Mouse (Mus musculus): ENCODE data around the gene Aqp12. TPM values are rescaled to one million over a fixed set of nuclear protein-coding genes. Genes with fewer than 3 reads are reported as not detected.

Gene Aqp12
- polyA plus RNA-seq, 1 experiment from 2014 or later, result not detected

DNA sequence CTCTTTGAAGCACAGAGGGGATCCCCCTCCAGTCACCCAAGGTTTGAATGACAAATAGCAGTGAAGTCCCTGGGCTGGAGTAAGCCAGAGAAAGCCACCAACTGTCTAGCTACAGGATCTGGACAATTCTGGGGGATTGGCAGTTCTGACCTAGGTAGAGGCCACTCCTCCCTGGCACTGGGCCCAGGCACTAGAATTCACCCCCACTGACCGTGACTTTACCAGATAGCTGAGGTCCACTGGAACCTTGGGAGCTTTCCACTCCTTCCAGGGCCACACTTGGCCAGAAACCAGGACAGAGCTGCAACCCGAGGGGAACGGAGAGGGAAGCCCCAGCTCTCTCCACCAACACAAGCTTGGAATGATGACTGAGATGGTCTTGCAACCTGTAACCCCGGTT is 3.1 kb downstream of the Aqp12 start:
- H3K4me3 ChIP-seq (ENCODE audit: low read depth, low read length), result no peak overlapping the region
- 81% methylated on average over 4 of the region's 4 CpGs for WGBS
- no peaks in the 10 kb centered on the region for H3K36me3 ChIP-seq (ENCODE audit: control insufficient read depth, insufficient read depth, low read length)
- no peaks in the 10 kb centered on the region for H3K4me1 ChIP-seq (replicated peaks; ENCODE audit: control insufficient read depth, insufficient read depth, low read length)
- no peak overlapping the region for H3K27ac ChIP-seq (ENCODE audit: low read depth, low read length)
- no peak overlapping the region for H3K9ac ChIP-seq (ENCODE audit: low read depth, low read length)
- ATAC-seq (ENCODE audit: low FRiP score), result no peak
- no peaks in the 10 kb centered on the region for H3K9me3 ChIP-seq (ENCODE audit: control insufficient read depth, low read length)
- no peaks in the 10 kb centered on the region for H3K27me3 ChIP-seq (ENCODE audit: control insufficient read depth, insufficient read depth, low read length)
- no peak overlapping the region for H3K4me2 ChIP-seq (replicated peaks; ENCODE audit: low read depth, low read length)
- no peak for DNase-seq (ENCODE audit: low spot score)

DNA sequence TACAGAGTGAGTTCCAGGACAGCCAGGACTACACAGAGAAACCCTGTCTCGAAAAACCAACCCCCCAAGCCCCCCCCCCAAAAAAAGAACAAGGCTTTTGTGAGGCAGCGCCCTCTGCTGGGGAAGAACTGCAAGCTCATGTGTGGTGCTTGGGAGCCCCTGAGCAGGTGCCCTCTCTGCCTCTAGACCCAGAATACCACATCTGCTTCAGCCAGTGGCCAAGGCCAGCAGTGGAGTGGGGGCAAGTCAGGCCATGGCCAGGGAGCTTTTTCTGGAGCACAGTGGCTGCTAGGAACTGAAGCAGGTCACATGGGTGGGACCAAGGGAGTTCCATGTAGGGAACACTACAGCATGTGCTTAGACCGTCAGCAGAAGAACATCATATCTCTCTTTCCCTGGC is 4.6 kb downstream of the Aqp12 start:
- no peak overlapping the region for H3K4me3 ChIP-seq (ENCODE audit: low read depth, low read length)
- 36% methylated on average over 3 of the region's 3 CpGs for WGBS
- no peak for ATAC-seq (ENCODE audit: low FRiP score)

DNA sequence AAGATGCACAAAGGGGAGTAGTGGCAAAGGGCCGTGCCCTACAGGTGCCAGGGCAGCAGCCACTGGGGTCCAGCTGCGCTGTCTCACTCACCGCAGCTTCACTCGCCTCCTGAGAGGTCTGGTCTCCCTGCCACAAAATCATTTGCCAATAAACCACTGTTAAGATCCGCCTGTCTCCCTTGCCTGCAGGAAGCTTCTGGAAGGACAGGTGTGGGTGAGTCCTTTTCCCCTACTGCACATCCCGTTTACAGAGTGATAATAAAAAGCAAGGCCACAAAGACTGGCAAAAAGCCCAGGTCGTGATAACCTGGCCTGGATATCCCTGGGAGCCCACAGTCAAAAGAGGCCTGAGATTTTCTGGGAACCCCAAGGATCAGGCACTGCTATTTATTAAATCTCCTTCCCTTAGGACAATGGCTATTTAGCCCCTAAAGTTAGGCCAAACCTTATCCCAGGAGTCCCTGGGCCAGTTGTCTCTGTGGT is 6.0 kb downstream of the Aqp12 start:
- Histone ChIP-seq H3K9ac (ENCODE audit: low read depth, low read length) (no peak overlapping the region), H3K4me1 (replicated peaks; ENCODE audit: control insufficient read depth, insufficient read depth, low read length) (no peaks in the 10 kb centered on the region), H3K27ac (ENCODE audit: low read depth, low read length) (no peak overlapping the region), H3K4me2 (replicated peaks; ENCODE audit: low read depth, low read length) (no peak overlapping the region), H3K4me3 (ENCODE audit: low read depth, low read length) (no peak overlapping the region), H3K9me3 (ENCODE audit: control insufficient read depth, low read length) (no peaks in the 10 kb centered on the region), H3K36me3 (ENCODE audit: control insufficient read depth, insufficient read depth, low read length) (no peaks in the 10 kb centered on the region), H3K27me3 (ENCODE audit: control insufficient read depth, insufficient read depth, low read length) (no peaks in the 10 kb centered on the region)
- 81% methylated on average over 7 of the region's 7 CpGs for WGBS
- no peak for DNase-seq (ENCODE audit: low spot score)
- ATAC-seq (ENCODE audit: low FRiP score), result no peak

More for the DNA sequence above, 4.6 kb downstream of the Aqp12 start:
- H3K9ac ChIP-seq (ENCODE audit: low read depth, low read length), result no peak overlapping the region
- no peaks in the 10 kb centered on the region for H3K27me3 ChIP-seq (ENCODE audit: control insufficient read depth, insufficient read depth, low read length)
- H3K4me1 ChIP-seq (replicated peaks; ENCODE audit: control insufficient read depth, insufficient read depth, low read length), result no peaks in the 10 kb centered on the region
- peak; percentile 59 for DNase-seq (ENCODE audit: low spot score)
- H3K36me3 ChIP-seq (ENCODE audit: control insufficient read depth, insufficient read depth, low read length), result no peaks in the 10 kb centered on the region
- H3K27ac ChIP-seq (ENCODE audit: low read depth, low read length), result no peak overlapping the region
- H3K4me2 ChIP-seq (replicated peaks; ENCODE audit: low read depth, low read length), result no peak overlapping the region
- H3K9me3 ChIP-seq (ENCODE audit: control insufficient read depth, low read length), result no peaks in the 10 kb centered on the region

DNA sequence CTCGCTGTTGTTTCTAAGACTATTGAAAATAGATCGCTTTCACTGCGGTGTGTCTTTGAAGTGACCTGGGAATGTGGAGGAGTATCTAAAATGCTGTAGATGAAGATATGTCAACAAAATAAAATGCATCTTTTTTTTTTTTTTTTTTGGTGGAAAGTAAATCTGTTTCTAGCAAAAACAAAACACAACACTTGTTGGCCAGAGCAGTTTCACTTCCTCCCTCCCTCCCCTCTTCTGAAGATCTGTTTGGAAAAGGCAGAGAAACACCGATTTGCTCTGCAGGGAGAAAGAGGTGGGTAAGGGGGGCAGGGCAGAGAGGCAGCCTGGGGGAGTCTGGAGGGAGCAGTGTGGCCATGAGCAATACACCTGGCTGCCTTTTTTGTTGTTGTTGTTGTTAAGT is 7.2 kb downstream of the Aqp12 start:
- H3K4me1 ChIP-seq (replicated peaks; ENCODE audit: control insufficient read depth, insufficient read depth, low read length), result no peaks in the 10 kb centered on the region
- H3K36me3 ChIP-seq (ENCODE audit: control insufficient read depth, insufficient read depth, low read length), result no peaks in the 10 kb centered on the region
- WGBS, result 79% methylated on average over 4 of the region's 4 CpGs
- no peak overlapping the region for H3K4me2 ChIP-seq (replicated peaks; ENCODE audit: low read depth, low read length)
- no peaks in the 10 kb centered on the region for H3K27me3 ChIP-seq (ENCODE audit: control insufficient read depth, insufficient read depth, low read length)
- no peak for ATAC-seq (ENCODE audit: low FRiP score)
- H3K9me3 ChIP-seq (ENCODE audit: control insufficient read depth, low read length), result no peaks in the 10 kb centered on the region
- no peak overlapping the region for H3K4me3 ChIP-seq (ENCODE audit: low read depth, low read length)
- no peak overlapping the region for H3K27ac ChIP-seq (ENCODE audit: low read depth, low read length)
- no peak for DNase-seq (ENCODE audit: low spot score)
- no peak overlapping the region for H3K9ac ChIP-seq (ENCODE audit: low read depth, low read length)

DNA sequence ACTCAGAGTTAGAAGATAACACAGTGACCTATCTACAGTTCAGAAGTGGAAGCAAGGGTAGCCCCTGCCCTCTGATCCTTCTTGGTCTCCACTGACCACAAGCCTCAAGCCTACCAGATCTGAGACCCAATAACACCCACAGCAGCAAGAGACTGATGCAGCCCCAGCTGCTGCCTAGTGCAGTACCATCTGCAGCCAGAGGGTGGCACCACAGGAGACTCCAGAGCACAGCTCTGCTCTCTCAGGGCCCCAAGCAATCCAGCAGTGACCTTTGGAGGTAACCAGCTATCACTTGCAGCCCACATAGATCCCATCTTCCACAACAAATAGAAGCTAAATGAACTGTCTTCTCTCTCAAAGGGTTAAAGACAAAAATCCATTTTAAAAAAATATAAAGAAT is 8.3 kb downstream of the Aqp12 start:
- H3K4me1 ChIP-seq (replicated peaks; ENCODE audit: control insufficient read depth, insufficient read depth, low read length), result no peaks in the 10 kb centered on the region
- no peak overlapping the region for H3K4me2 ChIP-seq (replicated peaks; ENCODE audit: low read depth, low read length)
- H3K27me3 ChIP-seq (ENCODE audit: control insufficient read depth, insufficient read depth, low read length), result no peaks in the 10 kb centered on the region
- no peak overlapping the region for H3K9ac ChIP-seq (ENCODE audit: low read depth, low read length)
- no peak overlapping the region for H3K4me3 ChIP-seq (ENCODE audit: low read depth, low read length)
- no peak overlapping the region for H3K27ac ChIP-seq (ENCODE audit: low read depth, low read length)
- H3K9me3 ChIP-seq (ENCODE audit: control insufficient read depth, low read length), result no peaks in the 10 kb centered on the region
- peak; percentile 47; the same call in 1 of the 2 replicates for ATAC-seq (ENCODE audit: low FRiP score)
- peak; percentile 81 for DNase-seq (ENCODE audit: low spot score)
- H3K36me3 ChIP-seq (ENCODE audit: control insufficient read depth, insufficient read depth, low read length), result peaks cover 2% of the 10 kb centered on the region; the same call in 1 of the 2 replicates

DNA sequence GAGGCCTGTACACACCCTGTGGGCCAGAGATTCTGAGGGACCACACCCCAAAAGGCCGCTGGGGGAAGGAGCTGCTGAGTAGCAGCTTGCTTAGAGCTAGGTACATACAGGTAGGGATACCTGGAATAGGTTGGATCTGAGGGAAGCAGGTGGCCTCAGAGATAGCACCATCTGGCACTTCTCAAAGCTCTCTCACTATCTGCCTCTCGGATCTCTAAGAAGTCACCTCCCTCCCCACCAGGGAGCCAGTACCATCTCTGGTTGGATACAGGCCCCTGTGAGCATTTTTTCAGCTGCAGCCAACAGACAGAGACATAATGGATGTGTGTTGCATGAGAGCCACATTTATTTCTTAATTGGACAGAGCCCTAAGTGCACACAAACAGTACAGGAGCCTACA is 9.0 kb downstream of the Aqp12 start:
- no peaks in the 10 kb centered on the region for H3K9me3 ChIP-seq (ENCODE audit: control insufficient read depth, low read length)
- H3K4me3 ChIP-seq (ENCODE audit: low read depth, low read length), result no peak overlapping the region
- DNase-seq (ENCODE audit: low spot score) (no peak), ATAC-seq (ENCODE audit: low FRiP score) (no peak)
- 72% methylated on average over 2 of the region's 2 CpGs for WGBS
- no peaks in the 10 kb centered on the region for H3K4me1 ChIP-seq (replicated peaks; ENCODE audit: control insufficient read depth, insufficient read depth, low read length)
- no peak overlapping the region for H3K9ac ChIP-seq (ENCODE audit: low read depth, low read length)
- H3K4me2 ChIP-seq (replicated peaks; ENCODE audit: low read depth, low read length), result no peak overlapping the region
- no peak overlapping the region for H3K27ac ChIP-seq (ENCODE audit: low read depth, low read length)
- peaks cover 2% of the 10 kb centered on the region; the same call in 1 of the 2 replicates for H3K36me3 ChIP-seq (ENCODE audit: control insufficient read depth, insufficient read depth, low read length)
- H3K27me3 ChIP-seq (ENCODE audit: control insufficient read depth, insufficient read depth, low read length), result no peaks in the 10 kb centered on the region

DNA sequence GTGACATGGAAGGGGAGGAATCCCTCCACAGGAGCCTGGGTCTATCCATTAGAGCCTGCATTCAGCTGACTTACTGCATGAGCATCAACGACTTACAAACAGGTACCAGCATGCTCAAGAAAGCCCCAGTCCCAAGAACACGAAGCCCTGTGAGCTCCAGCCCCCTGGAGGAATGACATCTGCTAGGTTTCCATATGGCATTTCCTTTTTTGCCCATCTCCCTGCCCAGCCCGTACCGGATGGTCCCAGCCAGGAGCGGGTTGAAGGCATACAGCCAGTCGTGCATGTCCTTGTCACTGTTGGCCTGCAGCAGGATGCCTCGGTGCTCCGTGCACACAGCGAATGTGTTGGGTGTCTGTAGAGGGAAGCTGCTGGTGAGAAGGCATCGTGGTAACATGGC is 12.6 kb downstream of the Aqp12 start:
- DNase-seq (ENCODE audit: low spot score) (no peak), ATAC-seq (ENCODE audit: low FRiP score) (no peak)
- no peaks in the 10 kb centered on the region for H3K9me3 ChIP-seq (ENCODE audit: control insufficient read depth, low read length)
- H3K9ac ChIP-seq (ENCODE audit: low read depth, low read length), result no peak overlapping the region
- H3K36me3 ChIP-seq (ENCODE audit: control insufficient read depth, insufficient read depth, low read length), result peaks cover 2% of the 10 kb centered on the region; the same call in 1 of the 2 replicates
- H3K27me3 ChIP-seq (ENCODE audit: control insufficient read depth, insufficient read depth, low read length), result no peaks in the 10 kb centered on the region
- no peak overlapping the region for H3K4me3 ChIP-seq (ENCODE audit: low read depth, low read length)
- WGBS, result 87% methylated on average over 10 of the region's 10 CpGs
- no peak overlapping the region for H3K4me2 ChIP-seq (replicated peaks; ENCODE audit: low read depth, low read length)
- H3K27ac ChIP-seq (ENCODE audit: low read depth, low read length), result no peak overlapping the region
- H3K4me1 ChIP-seq (replicated peaks; ENCODE audit: control insufficient read depth, insufficient read depth, low read length), result no peaks in the 10 kb centered on the region

DNA sequence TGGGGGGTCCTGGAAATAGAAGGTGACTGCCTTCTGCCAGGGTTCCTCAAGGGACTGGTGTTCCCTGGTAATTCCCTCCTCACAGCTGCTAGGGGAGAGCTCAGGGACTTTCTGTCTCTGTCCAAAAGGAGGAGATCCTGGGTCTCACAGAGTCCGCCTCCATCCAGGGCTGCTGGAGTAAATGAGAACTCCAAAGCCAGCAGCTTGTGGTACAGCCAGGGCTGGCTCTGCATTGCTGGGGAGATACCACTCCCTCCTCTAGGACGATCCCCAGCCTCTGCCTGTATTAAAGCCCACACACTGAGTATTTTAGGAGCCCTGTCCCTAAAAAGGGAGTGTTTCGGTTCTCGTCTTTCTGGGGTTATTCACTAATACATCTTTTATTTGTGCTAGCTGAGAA is 14.5 kb downstream of the Aqp12 start:
- H3K9ac ChIP-seq (ENCODE audit: low read depth, low read length), result no peak overlapping the region
- H3K4me3 ChIP-seq (ENCODE audit: low read depth, low read length), result no peak overlapping the region
- no peaks in the 10 kb centered on the region for H3K27me3 ChIP-seq (ENCODE audit: control insufficient read depth, insufficient read depth, low read length)
- H3K4me1 ChIP-seq (replicated peaks; ENCODE audit: control insufficient read depth, insufficient read depth, low read length), result no peaks in the 10 kb centered on the region
- no peak overlapping the region for H3K27ac ChIP-seq (ENCODE audit: low read depth, low read length)
- H3K36me3 ChIP-seq (ENCODE audit: control insufficient read depth, insufficient read depth, low read length), result peaks cover 2% of the 10 kb centered on the region; the same call in 1 of the 2 replicates
- no peaks in the 10 kb centered on the region for H3K9me3 ChIP-seq (ENCODE audit: control insufficient read depth, low read length)
- DNase-seq (ENCODE audit: low spot score), result no peak
- ATAC-seq (ENCODE audit: low FRiP score), result no peak
- no peak overlapping the region for H3K4me2 ChIP-seq (replicated peaks; ENCODE audit: low read depth, low read length)
- WGBS, result 89% methylated on average over 4 of the region's 4 CpGs

DNA sequence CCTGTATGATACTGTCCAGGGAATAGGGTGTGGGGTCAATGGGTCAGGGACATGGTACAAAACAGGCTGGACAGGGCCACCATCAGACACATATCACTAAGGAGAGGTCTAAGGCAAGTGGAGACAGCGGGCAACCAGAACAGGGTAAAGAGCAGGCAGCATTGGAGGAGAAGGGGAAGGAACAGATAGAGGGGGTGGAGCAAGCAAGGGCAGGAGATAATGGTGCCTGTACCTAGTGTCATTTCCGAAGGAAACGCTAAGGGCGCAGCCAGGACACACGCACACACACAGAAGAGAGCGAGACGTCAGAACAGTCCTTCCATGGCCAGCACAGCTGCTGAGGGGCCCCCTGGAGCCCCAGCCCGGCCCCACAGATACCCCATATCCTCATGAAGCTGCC is 20.5 kb downstream of the Aqp12 start:
- no peaks in the 10 kb centered on the region for H3K27me3 ChIP-seq (ENCODE audit: control insufficient read depth, insufficient read depth, low read length)
- ATAC-seq (ENCODE audit: low FRiP score), result no peak
- 87% methylated on average over 8 of the region's 8 CpGs for WGBS

More for the DNA sequence above, 20.5 kb downstream of the Aqp12 start:
- Histone ChIP-seq H3K27ac (ENCODE audit: low read depth, low read length) (no peak overlapping the region), H3K4me3 (ENCODE audit: low read depth, low read length) (no peak overlapping the region), H3K4me2 (replicated peaks; ENCODE audit: low read depth, low read length) (no peak overlapping the region), H3K9ac (ENCODE audit: low read depth, low read length) (no peak overlapping the region), H3K4me1 (replicated peaks; ENCODE audit: control insufficient read depth, insufficient read depth, low read length) (no peaks in the 10 kb centered on the region), H3K9me3 (ENCODE audit: control insufficient read depth, low read length) (no peaks in the 10 kb centered on the region), H3K36me3 (ENCODE audit: control insufficient read depth, insufficient read depth, low read length) (no peaks in the 10 kb centered on the region)
- no peak for DNase-seq (ENCODE audit: low spot score)
